Mouse (Mus musculus) spleen, adult 12 weeks (tissue): ENCODE data around the gene Il9r.

Experiments used
- DNase-seq: peaks from one replicate; pipeline ENCODE4 v3.0.0; 2022; ENCODE audit warnings: low spot score

The Il9r gene

GRCm38 (mm10) chr11:32198256-32198955 lies 1.7 kb downstream of the Il9r start:
- DNase-seq = no peak

DNA sequence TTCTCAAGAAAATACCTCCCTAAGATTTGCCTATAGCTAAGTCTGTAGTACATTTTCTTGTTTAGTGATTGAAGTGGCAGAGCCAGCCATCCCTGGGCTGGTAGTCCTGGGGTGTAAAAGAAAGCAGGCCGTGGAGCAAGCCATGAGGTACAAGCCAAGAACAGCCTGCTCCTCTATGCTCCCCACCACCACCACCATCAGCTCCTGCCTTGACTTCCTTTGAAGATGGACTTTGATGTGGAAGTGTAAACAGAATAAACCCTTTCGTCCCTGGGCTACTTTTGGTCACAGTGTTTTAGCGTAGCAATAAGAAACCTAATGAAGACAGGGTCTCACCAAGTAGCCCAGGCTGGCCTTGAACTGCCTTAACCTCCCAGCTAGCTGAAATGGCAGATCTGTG lies 2.3 kb downstream of the Il9r start:
- no peak for DNase-seq

DNA sequence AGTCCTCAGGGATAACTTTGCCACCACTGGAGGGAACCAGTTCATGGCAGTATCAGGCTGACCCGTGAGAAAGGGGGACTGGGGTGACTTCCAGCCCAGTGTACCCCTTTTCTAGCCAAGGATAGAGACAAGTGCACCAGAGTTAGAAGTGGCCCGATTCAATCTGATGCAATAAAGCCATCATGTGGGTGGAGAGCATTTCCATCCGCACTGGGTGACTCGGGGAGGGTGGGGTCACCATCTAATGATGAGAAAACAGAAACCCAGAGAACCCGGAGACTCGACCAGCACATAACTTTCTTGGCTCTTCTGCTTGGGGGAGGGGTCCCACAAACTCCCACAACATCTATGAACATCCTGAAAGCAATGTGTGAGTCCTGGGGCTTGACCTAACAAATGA lies 3.4 kb downstream of the Il9r start:
- DNase-seq = no peak

- DNase-seq = no peak
Observed at GRCm38 (mm10) chr11:32195867-32196540, 4.1 kb downstream of the Il9r start.

DNA sequence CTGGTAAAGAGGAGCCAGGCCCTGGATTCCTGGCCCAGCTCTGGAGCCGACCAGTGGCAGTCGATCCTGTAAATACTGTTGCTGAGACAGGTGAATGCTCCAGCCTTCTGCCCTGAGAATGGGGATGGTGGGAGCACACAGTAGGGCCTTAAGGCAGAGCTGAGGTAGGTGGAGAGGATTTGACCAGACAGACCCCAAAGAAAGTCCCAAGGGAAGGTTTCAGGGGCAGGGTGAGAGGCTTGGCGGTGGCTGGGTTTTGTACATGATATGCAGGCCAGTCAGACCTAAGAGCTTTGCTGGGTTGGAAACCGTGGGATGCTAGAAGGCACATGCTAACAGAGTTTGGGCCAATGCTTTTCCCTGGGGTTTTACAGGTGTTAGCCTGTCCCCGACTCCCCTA lies 5.5 kb downstream of the Il9r start:
- no peak for DNase-seq

DNA sequence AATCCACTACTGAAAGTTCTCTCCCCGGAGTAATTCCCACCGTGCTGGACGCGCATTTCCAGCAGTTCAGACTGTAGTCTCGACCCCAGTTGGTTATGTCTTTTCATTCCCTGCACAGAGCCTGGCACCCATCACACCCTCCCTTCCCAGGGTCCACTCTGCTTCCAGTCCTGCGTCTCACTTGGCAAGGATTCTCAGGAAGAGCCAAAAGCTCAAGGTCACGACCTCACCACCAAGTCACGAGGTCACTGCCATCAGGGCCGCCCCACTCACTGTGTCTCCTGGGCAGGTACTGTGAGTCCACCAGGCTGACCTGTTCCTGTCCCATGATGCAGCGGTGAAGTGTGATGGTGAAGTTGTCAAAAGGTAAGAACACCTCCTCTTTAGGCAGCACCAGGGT lies 6.0 kb downstream of the Il9r start:
- DNase-seq = no peak

DNA sequence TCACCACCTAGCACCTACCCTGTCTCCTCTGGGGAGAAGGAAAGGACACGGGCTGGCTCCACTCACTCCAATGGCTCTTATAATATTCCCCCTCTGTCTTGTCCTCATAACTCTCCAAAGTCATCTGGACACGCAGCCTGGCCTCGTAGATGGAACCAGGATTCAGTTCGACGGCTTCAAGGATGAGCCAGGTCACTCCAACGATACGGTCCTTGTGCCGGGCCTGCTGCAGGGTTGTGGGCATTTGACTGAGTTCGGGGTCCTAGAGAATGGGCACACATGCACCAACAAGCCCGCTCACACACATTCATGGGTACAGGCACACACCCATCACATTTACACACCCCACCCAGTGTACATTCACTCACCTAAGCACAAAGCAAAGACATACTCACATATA lies 6.9 kb downstream of the Il9r start:
- no peak for DNase-seq

- no peak for DNase-seq
Observed at GRCm38 (mm10) chr11:32190603-32191110, 9.4 kb downstream of the Il9r start.

GRCm38 (mm10) chr11:32190119-32190518 lies 10.0 kb downstream of the Il9r start:
- DNase-seq = no peak

DNA sequence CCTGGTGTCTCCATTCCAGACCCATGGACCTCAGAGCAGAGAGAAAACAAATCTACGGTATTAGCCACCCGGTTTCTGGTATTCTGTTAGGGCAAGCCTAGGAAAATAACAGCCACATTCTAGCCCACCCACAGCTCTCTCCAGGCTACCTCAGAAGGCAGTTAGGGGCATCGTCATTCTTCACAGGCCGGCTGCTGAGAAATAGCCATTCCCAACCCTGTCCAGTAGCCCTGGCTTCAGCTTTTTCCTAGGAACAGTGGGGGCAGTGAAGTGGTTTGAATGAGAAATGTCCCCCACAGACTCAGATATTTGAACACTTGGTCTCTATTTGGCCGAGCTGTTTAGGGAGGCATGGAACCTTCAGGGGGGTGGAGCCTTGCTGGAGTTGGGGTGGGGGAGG lies 10.6 kb downstream of the Il9r start:
- no peak for DNase-seq

GRCm38 (mm10) chr11:32188881-32189280 lies 11.2 kb downstream of the Il9r start:
- DNase-seq = no peak

GRCm38 (mm10) chr11:32187256-32187655 lies 12.8 kb downstream of the Il9r start:
- DNase-seq = no peak

DNA sequence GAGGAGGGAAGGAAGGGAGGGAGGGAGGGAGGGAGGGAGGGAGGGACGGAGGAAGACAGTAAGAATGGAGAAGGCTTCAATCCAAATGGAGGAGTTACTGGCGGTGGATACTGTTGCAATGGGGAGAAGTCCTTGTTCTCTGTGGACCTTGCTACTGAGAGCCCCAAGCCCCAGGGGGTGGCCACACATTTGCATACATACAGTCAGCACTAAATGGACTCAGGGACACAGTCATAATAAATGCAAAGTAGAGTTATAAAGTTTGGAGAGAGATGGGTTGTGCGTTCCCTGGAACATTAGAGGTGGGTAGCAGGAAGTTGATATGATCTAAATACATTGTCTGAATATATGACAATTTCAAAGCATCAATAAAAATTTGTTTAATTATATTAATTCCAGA lies 14.0 kb downstream of the Il9r start:
- no peak for DNase-seq

DNA sequence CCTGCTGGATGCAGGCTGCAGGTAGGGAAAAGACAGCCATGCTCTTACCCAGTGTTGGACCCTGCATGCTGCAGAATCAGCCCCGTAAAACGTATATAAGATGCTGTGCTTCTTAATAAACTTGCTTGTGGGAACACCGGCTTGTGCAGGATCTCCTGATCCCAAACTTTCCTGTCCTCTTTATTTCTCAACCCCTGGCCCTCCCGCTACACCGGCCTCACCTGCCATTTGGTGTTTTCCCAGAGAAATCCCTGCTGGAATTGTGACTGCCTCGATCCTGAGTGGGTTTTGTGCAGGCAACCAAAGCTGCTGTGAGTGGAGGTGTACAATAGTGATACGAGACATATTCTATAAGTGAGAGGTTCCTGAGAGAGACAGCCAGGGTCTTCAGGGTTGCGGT lies 15.6 kb downstream of the Il9r start:
- no peak for DNase-seq

- peak; percentile 66 for DNase-seq
Observed at GRCm38 (mm10) chr11:32181973-32182868, 17.9 kb downstream of the Il9r start.

- DNase-seq = no peak
Observed at GRCm38 (mm10) chr11:32181246-32181645, 18.8 kb downstream of the Il9r start.

GRCm38 (mm10) chr11:32178506-32178905 lies 21.6 kb downstream of the Il9r start:
- DNase-seq = no peak

- no peak for DNase-seq
Observed at GRCm38 (mm10) chr11:32166683-32167082, 33.4 kb downstream of the Il9r start.

DNA sequence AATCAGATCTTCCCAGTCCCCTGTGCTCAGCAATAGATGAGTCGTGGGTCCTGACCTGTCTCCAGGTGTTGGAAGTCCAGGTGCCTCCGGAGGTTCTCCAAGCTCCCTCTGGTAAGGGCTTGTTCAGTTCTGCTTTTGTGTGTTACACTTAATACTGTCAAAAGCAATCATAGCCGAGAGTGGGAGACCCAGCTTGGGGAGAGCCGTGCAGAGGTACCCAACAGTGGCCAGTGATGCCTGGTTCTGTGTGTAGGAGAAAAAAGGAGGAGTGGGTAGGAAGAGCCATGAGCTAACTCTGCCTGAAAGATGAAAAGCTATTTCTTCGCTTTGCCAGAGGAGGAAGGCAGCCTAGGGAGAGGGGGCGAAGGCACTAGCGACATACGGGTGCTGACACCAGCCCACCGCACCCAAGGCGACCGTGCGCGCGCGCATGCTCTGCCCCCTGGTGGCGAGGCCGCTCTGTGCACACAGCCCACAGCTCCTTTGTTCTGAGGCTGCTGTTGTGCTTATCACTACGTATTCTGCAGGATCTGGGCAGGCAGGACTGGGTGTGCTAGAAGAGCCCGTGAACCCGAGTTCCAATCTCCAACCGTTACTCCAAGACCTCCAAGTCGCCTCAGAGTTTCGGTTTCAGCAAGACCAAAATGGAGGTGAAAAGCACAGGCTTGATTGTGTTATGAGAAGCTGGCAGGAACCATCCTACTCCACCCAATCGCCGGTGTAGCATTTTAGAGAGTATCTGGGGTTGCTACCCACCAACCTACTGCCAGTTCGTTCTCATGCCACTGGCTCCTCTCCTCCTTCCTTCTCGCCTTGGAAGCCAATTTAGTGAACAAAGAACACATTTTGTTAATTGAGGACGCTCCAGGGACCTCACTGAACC lies 37.9 kb downstream of the Il9r start:
- DNase-seq = peak; percentile 46

DNA sequence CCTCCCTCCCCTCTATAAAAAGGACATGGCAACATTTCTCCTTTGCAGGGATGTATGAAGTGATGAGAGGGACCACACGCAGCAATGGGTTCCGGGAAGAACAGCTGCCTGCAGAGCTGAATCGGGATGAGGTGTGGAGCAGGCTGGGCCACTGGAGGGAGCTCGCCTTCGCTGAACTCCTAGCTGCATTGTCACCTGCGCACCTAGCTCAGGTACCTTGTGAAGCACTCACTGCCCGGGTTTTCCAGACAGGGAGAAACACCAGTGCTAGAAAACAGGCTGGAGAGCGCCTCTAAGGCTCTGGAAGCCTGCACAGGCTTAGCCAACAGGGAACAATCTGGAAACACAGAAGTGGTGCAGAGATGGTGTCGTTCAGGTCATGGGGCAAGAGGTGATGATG lies 38.6 kb downstream of the Il9r start:
- no peak for DNase-seq

- DNase-seq = no peak
Observed at GRCm38 (mm10) chr11:32160341-32160740, 39.7 kb downstream of the Il9r start.

GRCm38 (mm10) chr11:32159176-32159575 lies 40.9 kb downstream of the Il9r start:
- DNase-seq = no peak
